Mouse (Mus musculus): ENCODE data around the gene Sned1.
"Not testable (repeated sequence)": the region's sequence is repeated elsewhere in the genome, so short reads cannot be mapped to it uniquely, and the experiment has no call there.

Gene Sned1

DNA sequence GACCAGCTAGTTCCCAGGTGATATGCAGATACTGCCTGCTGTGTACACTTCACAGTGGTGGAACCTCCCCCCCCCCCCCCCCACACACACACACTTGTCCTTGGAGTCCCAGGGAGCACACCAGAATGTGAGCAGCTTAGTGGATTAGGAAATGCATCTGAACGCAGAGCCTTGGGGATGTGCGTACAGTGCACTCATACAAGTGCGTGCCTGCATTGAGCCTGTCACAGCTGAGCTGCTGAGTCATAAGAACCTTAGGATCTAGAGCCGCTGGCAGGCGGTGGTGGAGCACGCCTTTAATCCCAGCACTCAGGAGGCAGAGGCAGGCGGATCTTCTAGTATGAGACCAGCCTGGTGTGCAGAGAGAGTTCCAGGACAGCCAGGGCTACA, 7.7 kb upstream of the Sned1 start:
- in situ Hi-C loops (cut with MboI, MseI), result no loop called here

DNA sequence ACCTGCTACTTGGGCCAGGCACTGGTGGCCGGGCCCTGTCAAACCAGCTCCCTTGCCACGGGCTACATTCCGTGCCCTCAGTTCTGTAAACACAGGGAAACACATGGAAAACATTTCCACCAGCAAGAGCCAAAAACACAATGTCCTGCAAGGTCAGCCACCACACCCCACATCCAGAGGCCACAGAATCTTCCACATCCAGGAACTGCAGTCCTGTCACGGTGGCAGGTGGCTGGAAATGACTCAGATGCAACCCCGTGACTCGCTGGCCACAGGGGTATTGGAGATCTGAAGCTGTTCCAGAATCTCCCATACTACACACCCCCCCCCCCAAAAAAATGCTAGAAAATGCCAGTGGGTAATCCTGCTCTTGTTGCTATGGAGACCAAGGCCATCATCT, 6.4 kb upstream of the Sned1 start:
- in situ Hi-C loops (cut with MboI, MseI), result no loop called here

DNA sequence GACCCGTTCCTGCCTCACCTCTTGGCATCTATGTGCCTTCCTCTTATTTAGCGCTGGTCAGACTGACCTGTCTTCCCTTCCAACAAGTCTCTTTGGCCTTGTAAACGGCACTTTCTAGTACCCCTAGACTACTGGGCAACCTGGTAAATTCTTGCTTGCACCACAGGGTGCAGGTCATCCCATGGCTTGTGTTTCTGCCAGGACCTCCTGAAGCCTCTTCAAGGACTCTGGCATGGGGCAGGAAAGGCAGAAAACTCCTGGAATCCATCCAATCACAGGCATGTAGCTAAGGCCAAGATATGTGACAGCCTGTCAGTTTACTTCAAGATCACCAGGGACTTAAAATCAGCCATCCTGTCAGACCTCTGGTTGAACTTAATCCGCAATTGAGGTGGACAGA, 6.0 kb upstream of the Sned1 start:
- in situ Hi-C loops (cut with MboI, MseI), result no loop called here

DNA sequence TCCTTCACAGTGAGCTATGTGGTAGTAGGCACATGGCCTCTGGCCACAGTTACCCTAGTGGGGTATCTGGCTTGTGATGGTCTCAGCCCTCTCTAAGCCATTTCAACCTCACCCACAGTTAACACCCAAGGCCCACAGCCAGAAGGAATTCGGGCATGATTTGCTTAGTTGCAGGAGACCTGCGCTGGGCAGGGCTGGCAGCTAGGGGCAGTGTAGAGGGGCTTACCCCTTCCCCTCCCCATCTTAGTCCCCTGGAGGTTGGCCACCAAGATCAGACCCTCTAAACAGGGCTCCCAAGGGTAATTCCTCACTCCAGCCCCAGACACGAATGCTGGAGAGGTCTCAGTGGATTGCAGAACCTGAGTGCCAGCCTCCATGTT, 894 bp downstream of the Sned1 start:
- in situ Hi-C loops (cut with MboI, MseI), result no loop called here

DNA sequence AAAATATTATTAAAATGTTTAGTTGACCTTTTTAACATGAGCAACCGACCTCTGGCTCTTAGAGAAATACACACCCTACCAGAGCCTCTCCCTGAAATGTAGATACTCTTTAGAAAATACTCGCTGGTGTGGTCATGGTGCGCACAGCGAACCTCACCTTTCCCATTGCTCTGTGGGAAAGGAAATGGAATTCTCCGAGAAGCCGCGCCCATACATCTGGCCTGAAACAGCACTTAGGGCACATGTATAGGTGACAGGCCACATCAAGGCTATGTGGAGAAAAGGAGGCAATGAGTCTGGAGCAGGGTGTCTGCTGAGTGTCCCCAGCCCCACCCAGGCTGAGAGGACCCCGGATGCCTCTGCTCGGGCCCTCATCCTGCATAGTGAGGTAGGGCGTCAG, 2.0 kb downstream of the Sned1 start:
- in situ Hi-C loops (cut with MboI, MseI), result no loop called here

DNA sequence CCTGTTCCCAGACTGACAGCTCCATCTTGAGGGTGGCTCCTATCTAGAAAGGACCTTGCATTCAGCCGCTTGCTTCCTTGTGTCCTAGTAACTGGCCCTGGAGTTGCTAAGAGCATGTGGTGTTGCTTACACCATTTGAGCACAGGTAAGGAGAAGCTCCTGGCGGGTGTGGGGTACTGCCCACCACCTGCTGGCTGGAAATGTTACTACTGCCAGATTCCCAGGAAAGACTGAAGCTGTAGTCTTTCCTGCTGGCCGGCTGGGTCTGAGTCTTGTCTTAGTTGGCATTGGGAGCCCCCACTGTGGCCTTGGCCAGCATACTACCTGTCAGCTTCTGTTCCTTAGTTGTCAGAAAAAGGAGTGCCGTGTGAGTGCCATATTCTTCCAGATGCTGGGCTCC, 2.6 kb downstream of the Sned1 start:
- in situ Hi-C loops (cut with MboI, MseI), result no loop called here

DNA sequence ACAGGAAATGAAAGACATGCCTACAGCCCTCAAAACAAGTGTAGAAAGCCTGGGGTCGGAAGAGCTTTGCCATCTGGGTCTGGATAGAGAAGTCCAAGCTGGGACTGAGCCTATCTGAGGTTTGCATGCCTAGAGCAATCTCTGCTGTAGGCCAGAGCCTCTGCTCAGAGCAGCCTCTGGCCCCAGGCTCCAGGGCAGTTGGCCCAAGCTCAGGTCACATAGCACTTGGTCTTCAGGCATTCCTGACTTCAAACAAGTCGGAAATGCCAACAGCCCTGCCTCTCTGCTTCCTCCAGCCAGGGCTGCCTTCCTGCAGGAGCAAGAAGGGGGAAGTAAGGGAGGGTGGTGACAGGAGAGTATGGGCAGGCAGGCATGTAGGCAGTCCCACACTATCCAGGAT, 10.3 kb downstream of the Sned1 start:
- in situ Hi-C loops (cut with MboI, MseI), result no loop called here

DNA sequence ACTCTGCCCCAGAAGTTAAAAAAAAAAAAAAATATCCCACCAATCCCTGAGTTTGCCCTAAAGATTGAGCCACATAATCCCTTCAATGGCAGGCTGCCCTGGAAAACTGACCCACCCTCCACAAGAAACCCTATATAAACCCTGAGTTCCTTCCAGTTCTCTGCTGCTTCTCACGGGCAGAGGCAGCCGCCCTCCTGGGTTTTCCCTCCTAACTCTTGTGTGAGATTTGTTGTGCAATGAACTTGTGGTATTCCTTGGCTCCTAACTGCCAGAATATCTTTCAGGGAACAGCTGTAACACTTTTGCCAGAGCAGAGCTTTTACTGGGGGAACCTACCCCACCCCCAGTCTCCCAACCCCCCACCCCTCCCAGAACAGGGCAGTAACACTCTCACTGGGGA, 16.9 kb downstream of the Sned1 start:
- in situ Hi-C loops (cut with MboI, MseI), result no loop called here

DNA sequence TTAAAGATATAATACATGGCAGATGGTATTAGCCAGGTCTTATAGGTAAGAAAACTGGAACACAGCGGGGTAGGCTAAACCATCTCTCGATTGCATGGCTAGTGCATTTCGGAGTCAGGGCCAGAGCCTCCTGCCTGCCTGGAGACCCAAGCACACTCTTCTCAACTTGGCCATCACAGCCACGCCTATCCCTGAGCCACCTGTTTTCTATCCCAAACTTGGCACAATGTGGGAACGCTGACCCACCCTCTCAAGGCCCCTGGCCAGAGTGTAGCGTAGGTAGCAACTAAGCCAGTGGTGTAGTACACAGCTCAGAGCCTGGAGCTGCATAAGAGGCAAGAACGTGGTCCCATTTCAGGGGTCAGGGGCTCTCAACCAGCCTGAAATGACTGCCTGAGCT, 20.1 kb downstream of the Sned1 start:
- in situ Hi-C loops (cut with MboI, MseI), result no loop called here

DNA sequence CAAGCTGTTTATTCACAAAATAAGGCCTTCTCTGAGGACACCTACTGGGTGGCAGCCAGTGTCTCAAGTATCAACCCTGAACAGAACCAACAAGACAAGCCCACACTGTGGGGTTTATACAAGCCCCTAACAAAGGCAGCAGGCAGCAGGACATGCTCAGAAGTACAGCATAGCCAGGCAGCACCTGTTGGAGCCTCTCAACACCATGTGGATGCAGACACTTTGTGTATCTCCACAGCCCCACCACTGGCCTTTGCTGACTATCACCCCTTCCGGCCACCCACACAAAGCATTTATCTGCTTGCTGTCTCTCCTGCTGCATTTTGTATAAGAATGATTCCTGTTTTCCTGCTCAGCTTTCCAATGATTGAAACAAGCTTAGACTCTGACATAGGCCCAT, 21.9 kb downstream of the Sned1 start:
- in situ Hi-C loops (cut with MboI, MseI), result no loop called here

DNA sequence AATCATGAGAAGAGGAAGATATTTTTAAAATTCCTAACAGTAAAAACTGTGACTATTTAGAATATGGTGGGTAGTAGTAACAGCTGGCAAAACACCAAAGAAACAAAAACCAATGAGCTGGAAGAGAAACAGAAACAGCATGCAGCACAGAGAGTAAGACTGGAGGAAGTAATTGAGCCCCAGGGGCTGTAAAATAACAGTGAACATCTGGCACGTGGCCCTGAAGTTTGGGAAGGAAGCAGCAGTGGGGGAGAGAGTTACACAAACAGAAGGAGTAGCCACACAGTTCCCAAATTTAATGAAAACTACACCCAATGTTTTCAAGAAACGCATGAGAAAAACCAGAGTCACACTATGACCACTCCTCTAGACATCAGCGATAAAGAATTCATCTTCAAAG, 31.6 kb downstream of the Sned1 start:
- in situ Hi-C loops (cut with MboI, MseI), result no loop called here

DNA sequence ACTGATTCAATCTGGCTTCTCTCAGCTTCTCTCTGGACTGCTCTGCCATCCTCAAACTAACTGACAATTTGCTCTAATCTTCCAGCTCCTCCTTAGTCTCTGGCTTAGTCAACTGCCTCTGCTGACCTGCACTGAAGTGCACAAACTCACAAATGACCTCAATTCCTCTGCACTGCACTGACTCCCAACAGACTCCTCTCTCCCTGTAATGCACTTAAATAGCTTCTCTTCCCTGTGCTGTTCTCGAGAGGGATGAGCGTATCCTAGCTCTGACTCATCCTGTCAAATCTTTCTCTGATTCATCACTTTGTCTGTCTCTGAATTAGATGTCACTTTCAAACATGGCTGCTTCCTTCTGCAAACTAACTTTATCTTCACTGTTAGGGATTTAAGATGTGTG, 32.6 kb downstream of the Sned1 start:
- in situ Hi-C loops (cut with MboI, MseI), result no loop called here

DNA sequence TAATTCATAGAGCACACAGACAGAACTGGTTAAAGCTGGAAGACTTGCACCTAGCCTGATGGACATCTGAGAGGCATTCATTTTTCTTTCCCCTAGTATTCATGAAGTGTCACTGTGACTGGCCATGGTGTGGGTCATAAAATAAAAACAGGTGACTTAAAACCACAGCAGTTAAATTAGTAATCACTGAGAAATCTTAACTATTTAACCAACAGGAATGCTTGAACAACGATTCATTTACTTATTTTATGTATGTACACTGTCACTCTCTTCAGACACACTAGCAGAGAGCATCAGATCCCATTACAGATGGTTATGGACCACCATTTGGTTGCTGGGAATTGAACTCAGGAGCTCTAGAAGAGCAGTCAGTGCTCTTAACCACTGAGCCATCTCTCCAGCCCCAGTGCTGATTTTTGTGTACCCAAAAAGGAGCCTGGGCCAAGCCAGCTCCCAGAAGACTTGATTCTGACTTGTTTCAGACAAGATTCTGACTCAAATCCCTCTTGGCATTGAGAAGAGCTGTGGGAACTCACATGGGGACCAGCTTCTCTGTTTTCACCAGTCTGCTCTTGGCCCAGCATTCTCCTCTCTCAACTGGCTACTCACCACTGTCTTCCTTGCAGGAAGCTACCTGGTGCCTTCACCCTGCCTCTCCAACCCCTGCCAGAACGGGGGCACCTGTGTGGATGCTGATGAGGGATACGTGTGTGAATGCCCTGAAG, 35.0 kb downstream of the Sned1 start:
- in situ Hi-C loops (cut with MboI, MseI), result no loop called here

DNA sequence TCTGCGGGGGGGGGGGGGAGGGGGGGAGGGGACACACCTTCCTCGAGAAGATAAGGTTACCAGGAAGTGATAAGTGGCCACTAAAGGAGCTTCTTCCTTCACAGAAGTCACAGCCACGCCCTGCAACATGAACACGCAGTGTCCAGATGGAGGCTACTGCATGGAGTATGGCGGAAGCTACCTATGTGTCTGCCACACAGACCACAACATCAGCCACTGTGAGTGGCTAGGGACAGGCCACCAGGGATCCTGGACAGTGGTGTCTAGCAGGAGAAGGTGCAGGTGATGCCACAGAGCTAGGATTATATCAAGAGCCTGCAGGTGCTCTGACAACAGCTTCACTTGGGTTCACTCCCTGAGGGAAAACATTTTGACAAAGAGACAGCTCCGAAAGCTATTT, 36.1 kb downstream of the Sned1 start:
- in situ Hi-C loops (cut with MboI, MseI), result no loop called here

DNA sequence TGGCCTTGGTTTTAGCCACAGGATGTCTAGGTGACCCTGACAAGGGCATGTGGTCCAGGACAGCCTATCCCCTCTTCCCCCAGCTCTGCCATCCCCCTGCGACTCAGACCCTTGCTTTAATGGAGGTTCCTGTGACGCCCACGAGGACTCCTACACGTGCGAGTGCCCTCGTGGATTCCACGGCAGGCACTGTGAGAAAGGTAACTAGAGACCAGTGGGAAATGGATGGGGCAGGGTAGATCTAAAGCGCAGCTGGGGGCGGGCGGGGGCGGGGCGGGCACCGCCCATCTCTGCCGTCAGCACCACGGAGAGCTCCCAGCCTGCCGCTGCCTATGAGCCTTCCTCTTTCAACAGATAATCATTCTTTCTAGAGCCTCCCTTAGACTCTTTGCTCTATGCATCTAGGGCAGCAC, 36.8 kb downstream of the Sned1 start:
- in situ Hi-C loops (cut with MboI, MseI), result no loop called here

DNA sequence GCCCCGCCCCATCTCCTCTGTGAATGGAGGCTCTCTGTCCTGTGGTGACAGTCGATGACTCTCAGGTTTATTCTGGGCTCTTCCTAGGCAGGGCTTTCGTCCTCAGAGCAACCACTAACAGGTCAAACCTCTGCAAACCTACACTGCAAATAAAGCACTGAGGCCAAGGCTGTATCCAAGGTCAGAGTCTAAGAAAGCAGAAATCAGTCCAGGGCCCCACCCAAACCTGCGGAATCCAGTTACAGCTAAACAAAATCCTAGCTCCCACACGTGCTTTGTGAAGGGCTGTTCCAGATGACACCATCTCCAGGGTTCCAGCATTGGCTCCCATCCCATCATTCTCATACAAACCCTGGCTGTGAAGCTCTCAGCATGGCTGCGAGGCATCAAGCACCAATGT, 39.9 kb downstream of the Sned1 start:
- in situ Hi-C loops (cut with MboI, MseI), result no loop called here

DNA sequence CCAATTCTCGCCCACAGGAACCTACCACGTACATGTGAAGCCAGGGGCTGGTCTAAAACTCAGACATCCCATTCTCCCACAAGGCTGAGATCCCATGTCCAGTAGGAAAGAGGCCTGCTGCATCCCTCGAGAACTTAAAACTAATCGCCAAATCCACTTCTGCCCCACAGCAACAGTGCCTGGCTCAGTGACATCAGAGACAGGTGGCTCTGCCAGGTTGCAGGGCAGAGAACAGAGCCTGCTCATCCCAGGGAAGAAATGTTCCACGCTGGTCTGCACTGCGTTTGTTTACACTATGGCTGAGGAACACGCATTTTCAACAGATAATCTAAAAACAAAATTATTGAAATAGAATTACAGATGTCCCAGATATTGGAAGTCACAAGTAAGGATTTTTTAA, 41.4 kb downstream of the Sned1 start:
- in situ Hi-C loops (cut with MboI, MseI), result no loop called here

DNA sequence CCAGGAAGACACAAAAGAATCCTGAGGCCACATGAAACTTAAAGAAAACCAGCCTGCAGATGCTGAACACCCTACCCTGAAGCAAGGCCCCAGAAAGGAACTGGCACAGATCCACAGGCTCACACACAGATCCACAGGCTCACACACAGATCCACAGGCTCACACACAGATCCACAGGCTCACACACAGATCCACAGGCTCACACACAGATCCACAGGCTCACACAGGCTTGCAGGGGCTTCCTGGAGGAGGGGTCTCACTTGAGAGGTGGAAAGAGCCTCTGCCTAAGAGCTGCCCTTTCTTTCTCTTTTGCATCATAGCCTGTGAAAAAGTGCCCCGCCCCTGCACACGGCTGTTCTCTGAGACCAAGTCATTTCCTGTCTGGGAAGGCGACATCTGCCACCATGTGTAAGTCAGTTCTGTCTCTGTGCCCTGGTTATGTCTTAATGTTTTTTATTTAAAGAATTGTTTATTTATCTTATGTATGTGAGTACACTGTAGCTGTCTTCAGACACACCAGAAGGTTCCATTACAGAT, 54.1 kb downstream of the Sned1 start:
- in situ Hi-C loops (cut with MboI, MseI), result no loop called here

DNA sequence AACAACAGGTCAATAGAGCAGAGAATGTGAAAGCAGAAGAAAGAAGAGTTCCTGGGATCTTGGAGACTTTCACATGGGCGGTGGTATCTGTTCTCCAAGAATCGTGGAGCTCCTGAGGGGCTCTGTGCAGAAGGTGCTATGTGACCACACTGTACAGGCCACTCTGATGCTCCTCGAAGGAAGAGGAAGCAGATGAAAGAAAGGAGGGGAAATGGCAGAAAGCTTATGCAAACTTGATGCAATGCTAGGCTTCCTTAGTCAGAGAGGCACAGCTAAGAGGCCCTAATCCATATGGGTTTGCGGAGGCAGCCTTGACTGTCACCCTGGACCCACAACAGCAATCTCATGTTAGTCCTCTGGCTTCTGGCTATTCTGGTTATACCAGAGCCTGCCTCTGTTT, 55.3 kb downstream of the Sned1 start:
- in situ Hi-C loops (cut with MboI, MseI), result no loop called here

DNA sequence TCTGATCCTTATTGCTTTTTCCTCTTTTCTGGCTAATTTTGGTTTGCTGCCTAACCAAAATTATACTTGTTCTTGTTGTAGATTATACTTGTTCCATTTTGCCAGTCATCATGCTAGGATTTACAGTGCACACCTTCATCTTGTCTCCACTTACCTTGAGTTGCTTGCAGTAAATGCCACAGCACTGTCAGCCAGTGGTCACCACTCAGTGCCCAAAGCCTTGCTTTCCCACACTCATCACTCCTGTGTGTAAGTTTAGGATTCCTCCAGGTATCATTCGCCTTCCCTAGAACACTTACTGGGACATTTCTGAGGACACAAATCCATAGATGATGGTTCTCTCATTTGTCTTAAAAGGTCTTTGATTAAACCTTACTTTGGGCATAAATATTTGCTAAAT, 56.0 kb downstream of the Sned1 start:
- in situ Hi-C loops (cut with MboI, MseI), result no loop called here

DNA sequence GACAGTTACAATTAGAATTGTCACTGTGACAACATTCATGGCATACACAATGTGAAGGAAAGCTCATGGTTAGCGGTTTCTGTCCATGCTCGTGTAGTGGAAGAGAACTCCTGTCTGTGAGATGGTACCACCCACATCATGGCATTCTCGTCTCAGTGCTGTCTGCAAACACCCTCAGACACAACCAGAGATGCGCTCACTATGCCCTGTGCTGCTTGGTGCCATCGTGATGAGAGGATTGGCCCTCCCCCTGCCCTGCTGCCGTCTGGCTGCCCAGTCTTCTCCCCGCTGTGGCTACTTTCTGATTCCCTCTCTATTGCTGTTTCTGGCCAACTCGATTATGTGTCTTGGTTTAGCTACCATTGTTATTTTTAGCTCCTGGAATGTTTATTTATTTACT, 56.4 kb downstream of the Sned1 start:
- in situ Hi-C loops (cut with MboI, MseI), result no loop called here

DNA sequence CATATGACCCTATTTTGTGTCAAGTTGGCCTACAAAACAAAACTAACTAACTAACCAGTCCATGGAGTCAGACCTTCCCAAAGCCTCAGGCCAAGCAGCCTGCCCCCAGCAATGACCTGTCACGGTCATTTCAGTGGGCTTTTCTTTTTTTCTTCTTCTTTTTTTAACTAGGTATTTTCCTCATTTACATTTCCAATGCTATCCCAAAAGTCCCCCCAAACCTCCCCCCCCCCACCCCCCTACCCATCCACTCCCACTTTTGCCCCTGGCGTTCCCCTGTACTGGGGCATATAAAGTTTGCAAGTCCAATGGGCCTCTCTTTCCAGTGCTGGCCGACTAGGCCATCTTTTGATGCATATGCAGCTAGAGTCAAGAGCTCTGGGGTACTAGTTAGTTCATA, 58.9 kb downstream of the Sned1 start:
- in situ Hi-C loops (cut with MboI, MseI), result not testable (repeated sequence)

DNA sequence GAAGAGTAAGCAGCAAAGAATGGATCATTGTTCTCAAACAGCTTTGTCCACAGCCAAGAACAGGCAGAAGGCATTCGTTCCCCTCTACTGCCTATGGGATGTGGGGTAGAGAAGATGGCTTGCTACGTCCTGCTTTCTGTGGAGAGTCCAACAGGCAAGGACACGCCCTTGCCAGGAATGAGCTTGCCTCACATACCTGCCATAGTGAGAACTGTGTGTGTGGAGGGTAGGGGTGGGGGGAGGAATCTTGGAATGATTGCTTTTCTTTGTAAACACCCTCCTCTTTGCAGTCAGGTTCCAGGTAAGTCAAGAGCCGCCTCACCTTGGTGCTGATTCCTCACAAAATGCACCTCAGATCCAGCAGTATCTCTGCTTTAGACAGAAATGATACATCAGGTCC, 64.2 kb downstream of the Sned1 start:
- in situ Hi-C loops (cut with MboI, MseI), result loop anchor here in 1 of 2 experiments (5.0 kb wide), 1 partner anchor 758 kb away; no protein-coding TSS in a partner anchor

DNA sequence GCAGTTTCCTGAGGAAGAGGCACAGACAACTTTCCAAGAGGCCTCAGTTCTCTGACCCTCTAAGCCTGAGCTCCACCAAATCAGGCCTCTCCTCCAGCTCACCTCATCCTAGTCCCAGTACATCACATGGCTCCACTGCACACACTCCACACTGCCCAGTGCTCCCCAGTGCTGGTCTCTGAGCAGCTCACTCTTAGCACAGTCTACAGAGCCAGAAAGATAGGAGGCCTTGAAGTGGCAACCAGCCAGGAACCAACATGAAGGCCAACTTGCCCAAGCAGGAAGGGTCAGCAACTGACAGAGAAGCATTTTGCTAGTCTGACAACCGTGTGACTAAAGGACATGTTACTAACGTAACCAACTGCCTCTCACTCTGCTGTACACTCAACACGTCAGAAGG, 64.9 kb downstream of the Sned1 start:
- in situ Hi-C loops (cut with MboI, MseI), result loop anchor here in 1 of 2 experiments (5.0 kb wide), 1 partner anchor 757 kb away; no protein-coding TSS in a partner anchor

Measured in T-helper 17 cell (primary cell).